Mouse (Mus musculus) erythroblast, embryonic 14.5 days (primary cell): ENCODE measurements around the gene Tmprss3.

Experiments used
- GATA1 ChIP-seq: IDR thresholded peaks from 2 replicates; pipeline ENCODE4 v1.6.1; 2012; ENCODE audit warnings: low read length, inconsistent platforms, mixed read lengths
- TAL1 ChIP-seq: IDR thresholded peaks from 3 replicates; pipeline ENCODE4 v1.6.1; 2012; ENCODE audit warnings: low read length, inconsistent platforms, mixed read lengths

DNA sequence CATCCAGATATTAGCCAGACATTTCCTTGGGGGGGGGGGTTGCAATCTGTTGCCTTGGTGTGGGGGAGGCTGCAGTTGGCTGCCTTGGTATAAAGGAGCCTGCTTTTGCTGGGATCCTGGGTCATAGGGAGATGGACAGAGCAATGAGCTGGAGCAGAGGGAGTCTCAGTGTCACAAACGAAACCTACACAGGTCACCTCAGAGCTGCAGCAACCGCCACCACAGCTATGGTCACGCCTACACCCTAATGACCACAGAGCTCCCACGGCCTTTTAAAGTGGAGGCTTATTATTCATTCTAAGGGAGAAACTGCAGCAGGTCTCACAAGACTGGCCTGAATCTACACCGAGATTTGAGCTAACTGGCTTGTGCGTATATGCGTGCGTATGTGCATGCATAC lies 7.0 kb downstream of the Tmprss3 start:
- TF ChIP-seq TAL1 (no peak), GATA1 (no peak)
